Mouse (Mus musculus): Measurements from ENCODE around the gene Scrn1. TPM values are rescaled to one million over a fixed set of nuclear protein-coding genes. Genes with fewer than 3 reads are reported as not detected.

Scrn1 gene
- total RNA-seq, 2 experiments from 2014 or later = 25.1 to 31.1 TPM

- no peak for DNase-seq (ENCODE audit: low spot score in 2 of 2)
Measured at GRCm38 (mm10) chr6:54481390-54482112, 84.7 kb downstream of the Scrn1 start.

DNA sequence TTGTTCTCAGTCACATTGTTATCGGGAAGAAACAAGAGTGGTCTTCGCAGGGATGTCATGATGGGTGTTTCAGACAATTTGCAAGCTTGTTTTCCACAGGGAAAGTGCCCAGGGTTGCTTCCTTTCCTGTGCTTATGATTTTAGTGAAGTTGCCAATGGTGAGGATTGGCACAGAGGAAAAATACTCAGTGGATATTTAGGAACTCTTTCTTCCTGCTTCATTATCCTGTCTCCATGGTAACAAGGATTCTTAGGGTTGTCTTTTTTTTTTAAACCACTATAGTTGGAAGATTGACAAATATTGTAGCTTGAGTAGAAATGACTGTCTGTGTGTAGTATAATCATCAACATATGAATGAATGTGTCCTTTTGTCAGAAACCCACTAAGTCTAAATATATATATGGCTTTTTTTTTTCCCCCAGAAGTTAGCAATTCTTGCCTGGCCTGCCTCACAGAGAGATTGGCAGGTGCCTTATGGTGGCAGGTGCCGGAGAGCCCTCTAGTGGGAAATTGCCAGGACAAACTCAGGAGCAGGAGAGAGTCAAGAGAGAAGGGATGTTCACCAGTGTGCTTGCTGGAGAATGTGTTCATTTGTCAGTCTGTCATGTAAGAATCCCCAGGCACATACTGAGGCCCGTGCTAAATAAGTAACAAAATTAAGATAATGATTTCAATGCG is 87.5 kb downstream of the Scrn1 start:
- DNase-seq (ENCODE audit: low spot score in 2 of 2) = no peak

DNA sequence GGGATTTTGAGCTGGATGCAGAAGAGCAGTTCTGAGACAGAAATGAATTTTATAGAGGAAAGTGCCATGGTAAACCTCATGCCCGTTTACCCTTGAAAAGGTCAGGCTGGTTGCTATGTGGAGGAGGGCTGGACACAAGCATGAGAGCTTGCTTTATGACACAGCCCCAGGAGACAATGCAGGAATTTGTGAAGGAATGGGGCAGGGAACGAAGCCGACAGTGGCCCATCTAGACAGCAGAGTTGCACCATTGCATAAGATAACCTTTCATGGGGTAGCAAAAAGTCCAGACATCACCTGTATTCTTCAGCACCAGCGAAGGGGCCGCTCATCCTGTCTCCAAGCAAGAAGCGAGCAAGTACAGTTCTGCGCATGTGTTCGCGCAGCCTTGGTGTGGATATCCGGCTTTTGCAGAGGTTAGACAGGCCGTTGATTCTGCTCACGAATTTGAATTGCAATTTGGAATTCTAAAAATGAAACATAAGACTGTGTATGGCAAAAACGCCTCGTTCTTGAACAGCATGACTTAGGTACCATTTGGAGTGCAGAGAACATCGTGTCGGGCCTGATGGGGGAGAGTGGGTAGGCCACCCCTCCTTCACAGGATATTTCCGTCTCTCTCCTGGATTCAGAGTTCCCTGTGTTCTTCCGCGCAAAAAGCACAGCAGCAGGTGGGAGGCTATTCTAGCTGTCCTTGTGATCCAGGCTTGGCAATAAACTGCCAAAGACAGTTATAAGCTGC is 90.2 kb downstream of the Scrn1 start:
- DNase-seq (ENCODE audit: low spot score in 2 of 2) = no peak

DNA sequence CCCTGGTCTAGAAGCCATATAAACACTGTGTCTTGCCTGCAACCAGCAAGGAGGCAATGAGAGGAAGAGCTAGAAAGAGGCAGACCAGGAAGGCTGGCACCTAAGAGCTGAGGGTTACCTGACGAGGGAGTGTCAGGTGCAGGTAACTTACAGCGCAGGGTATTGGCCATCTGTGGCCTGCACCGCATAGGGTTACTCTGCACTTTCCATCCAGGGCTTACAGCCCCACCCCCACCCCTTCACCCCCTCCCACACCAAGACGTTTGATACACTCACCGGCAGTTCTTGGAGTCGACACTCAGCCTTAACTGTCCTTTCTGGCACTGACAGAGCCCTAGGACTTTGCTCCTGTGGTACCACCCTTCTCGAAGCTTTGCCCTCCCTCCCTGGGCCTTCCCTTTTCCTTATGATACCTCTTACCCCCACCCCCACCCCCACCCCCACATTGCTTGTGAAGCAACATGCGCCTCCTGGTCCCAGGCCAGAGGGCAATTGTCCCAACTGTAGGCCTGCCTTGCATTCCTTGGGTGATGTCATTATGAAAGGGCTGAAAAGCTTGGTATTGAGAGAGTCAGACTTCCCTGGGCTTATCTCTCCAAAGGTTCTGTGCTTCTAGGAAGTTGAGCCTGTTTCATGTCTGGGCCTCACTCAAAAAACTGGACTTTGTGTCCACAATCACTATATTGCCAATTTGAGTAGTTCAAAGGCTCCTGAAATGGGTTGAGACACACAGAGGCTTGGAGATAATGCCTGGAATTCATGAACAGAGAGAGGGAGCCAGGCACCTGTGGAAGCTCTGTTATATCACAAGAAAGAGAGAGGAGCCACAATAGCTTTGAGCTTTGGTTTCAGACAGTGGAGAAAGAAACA is 93.2 kb downstream of the Scrn1 start:
- no peak for DNase-seq (ENCODE audit: low spot score in 2 of 2)

GRCm38 (mm10) chr6:54471866-54472265 is 94.4 kb downstream of the Scrn1 start:
- no peak for DNase-seq (ENCODE audit: low spot score in 2 of 2)

DNA sequence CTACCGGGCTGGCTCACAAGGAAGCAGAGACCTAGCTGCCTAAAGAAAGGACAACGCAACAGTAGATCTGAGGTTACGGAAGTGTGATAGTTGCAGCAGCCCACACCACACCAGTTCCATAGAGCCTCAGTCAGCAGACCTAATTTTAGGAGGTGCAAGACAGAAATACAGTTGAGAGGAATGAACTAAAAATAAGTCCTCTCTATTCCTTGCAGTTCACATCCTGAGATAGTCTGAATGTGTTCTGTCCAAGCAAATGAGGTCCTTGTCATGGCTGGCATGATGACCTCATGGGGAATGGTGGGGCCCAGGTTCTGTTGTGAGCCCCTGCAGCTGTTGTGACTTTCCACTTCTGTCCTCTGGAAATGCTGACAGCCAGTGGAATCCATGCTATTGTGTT is 98.9 kb downstream of the Scrn1 start:
- DNase-seq (ENCODE audit: low spot score in 2 of 2) = no peak

GRCm38 (mm10) chr6:54464926-54465325 is 101.4 kb downstream of the Scrn1 start:
- no peak for DNase-seq (ENCODE audit: low spot score in 2 of 2)

GRCm38 (mm10) chr6:54463701-54464458 is 102.4 kb downstream of the Scrn1 start:
- DNase-seq (ENCODE audit: low spot score in 2 of 2) = no peak

DNA sequence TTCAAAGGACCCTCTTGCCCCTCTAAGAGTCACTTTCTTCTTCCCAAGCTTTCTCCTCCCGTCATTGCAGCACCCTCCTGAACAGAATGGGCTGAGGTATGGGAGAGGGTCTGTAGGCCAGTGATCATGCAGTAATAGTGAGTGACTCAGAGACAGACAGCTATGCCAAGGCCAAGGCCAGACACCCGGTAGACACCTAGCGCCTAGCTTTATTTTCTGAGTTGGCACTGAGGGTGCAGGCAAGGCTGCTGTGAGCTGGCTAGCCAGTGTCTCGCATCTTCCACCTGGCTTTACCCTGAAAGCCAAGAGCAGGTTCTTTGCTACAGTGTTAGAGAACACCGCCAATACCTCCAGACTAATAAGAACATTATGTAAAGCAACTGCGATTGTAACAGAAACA is 103.5 kb downstream of the Scrn1 start:
- peak in 1 of 2 experiments; percentile 36 for DNase-seq (ENCODE audit: low spot score in 2 of 2)

DNA sequence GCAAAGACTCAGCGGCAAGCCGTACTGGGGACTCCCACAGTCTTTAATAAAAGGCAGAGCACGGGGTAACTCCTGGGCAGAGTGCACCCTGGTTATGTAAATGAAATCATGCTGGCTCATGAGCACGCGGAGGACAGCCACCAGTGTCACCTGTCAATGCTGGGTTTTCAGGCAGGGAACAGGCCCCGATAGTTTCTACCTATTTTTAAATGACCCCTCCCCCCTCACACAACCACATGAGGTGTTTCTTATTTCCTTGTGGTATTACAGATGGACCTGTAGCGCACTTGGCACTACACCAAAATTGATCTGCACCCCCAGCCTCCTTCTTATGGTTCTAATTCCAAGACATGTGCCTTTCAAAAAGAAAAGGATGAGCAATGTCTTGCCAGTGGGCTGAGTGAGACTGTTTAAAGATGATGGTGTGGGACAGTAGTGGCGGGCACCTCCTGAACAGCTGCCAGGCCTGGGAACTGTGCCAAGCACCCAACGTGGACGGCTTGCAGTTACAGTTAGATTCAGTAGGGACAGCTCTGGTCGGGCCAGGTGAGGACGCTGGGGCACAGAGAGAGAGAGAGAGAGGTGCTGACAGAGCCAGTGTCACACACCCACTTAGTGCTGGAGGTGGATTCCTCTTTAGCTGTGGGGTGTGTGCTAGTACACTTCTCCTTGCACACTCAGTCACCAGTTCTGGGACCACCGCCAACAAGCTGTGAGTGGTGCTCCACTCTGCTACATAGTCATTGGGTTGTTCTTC is 105.2 kb downstream of the Scrn1 start:
- DNase-seq (ENCODE audit: low spot score in 2 of 2) = peak; percentile 24 to 38

- DNase-seq (ENCODE audit: low spot score in 2 of 2) = no peak
Measured at GRCm38 (mm10) chr6:54460172-54460914, 105.9 kb downstream of the Scrn1 start.

- DNase-seq (ENCODE audit: low spot score in 2 of 2) = no peak
Measured at GRCm38 (mm10) chr6:54459661-54460060, 106.6 kb downstream of the Scrn1 start.

Other genes starting within 250 kb of the Scrn1 start
- 10 to 100 TPM in 1 of 2 experiments, 1 to 10 TPM in 1; 2.0 to 11.4 TPM for gene Prr15, start 240.7 kb downstream of the Scrn1 start, total RNA-seq (2021)
- 1 to 10 TPM; 1.1 to 2.9 TPM for gene Wipf3, start 136.9 kb downstream of the Scrn1 start, total RNA-seq (2021)
- gene Plekha8, start 28.6 kb upstream of the Scrn1 start, total RNA-seq (2021) = 10 to 100 TPM; 17.1 to 21.8 TPM
- gene Fkbp14, start 30.8 kb upstream of the Scrn1 start, total RNA-seq (2021) = 10 to 100 TPM; 22.2 to 23.4 TPM
- gene Mturn, start 115.1 kb upstream of the Scrn1 start, total RNA-seq (2021) = 10 to 100 TPM; 15.5 to 30.5 TPM

Measured in adrenal gland, adult 18-20 months (tissue).